Mouse (Mus musculus) cortical plate, adult 2 months (tissue): Measurements from ENCODE around the gene Twf2.

ENCODE experiments used
- CTCF ChIP-seq: fragments of 200-500 bp; IDR thresholded peaks from 2 replicates; pipeline ENCODE4 v1.5.1; 2011; ENCODE audit warnings: mild to moderate bottlenecking, control low read depth, low read length; ENCODE audit not compliant: insufficient read depth; ENCODE audit errors: extremely low read depth
- POLR2A ChIP-seq: fragments of 200-500 bp; IDR thresholded peaks from 2 replicates; pipeline ENCODE4 v1.6.1; 2011; ENCODE audit warnings: mild to moderate bottlenecking, low read length, control low read depth; ENCODE audit not compliant: insufficient read depth; ENCODE audit errors: extremely low read depth

GRCm38 (mm10) chr9:106177799-106178198, 25.1 kb upstream of the Twf2 start:
- TF ChIP-seq CTCF, result no peak
- TF ChIP-seq POLR2A, result no peak
